Mouse (Mus musculus) neural tube, embryonic 11.5 days (tissue): ENCODE results near the gene Pbld1. TPM values are rescaled to one million over a fixed set of nuclear protein-coding genes. Genes with fewer than 3 reads are reported as not detected.

Experiments
- ATAC-seq: fragments of 200-750 bp; cut with Nextera tagmentation; 2 replicates; pipeline ENCODE4 v1.8.0; 2017; ENCODE audit warnings: moderate number of reproducible peaks, mild to moderate bottlenecking, moderate TSS enrichment, moderate library complexity; ENCODE audit not compliant: insufficient read depth, low FRiP score, low TSS enrichment
- DNase-seq: peaks from one replicate; pipeline ENCODE4 v3.0.0-alpha.2; 2015; ENCODE audit warnings: low spot score
- H3K27ac ChIP-seq: fragments of 300-500 bp; sonication (generic); 2 replicates; pipeline ENCODE4 v1.5.1; 2014; ENCODE audit warnings: low read depth, mild to moderate bottlenecking, low read length
- H3K27me3 ChIP-seq: fragments of 300-500 bp; sonication (generic); 2 replicates; pipeline ENCODE4 v1.6.1; 2014; ENCODE audit warnings: mild to moderate bottlenecking, low read length, mixed read lengths; ENCODE audit not compliant: control insufficient read depth, insufficient read depth
- H3K36me3 ChIP-seq: fragments of 300-500 bp; sonication (generic); 2 replicates; pipeline ENCODE4 v1.6.1; 2014; ENCODE audit warnings: mild to moderate bottlenecking, low read length, moderate library complexity, mixed read lengths; ENCODE audit not compliant: control insufficient read depth, insufficient read depth
- H3K4me1 ChIP-seq: fragments of 300-500 bp; sonication (generic); 2 replicates; pipeline ENCODE4 v1.6.1; 2014; ENCODE audit warnings: low read length, mixed read lengths; ENCODE audit not compliant: control insufficient read depth, insufficient read depth
- H3K4me2 ChIP-seq: fragments of 300-500 bp; sonication (generic); 2 replicates; pipeline ENCODE4 v1.6.1; 2014; ENCODE audit warnings: low read depth, mild to moderate bottlenecking, moderate library complexity
- H3K4me3 ChIP-seq: fragments of 300-500 bp; sonication (generic); 2 replicates; pipeline ENCODE4 v1.5.1; 2014; ENCODE audit warnings: low read depth, low read length
- H3K9ac ChIP-seq: fragments of 300-500 bp; sonication (generic); 2 replicates; pipeline ENCODE4 v1.6.1; 2014; ENCODE audit warnings: mild to moderate bottlenecking, low read length
- H3K9me3 ChIP-seq: fragments of 300-500 bp; sonication (generic); 2 replicates; pipeline ENCODE4 v1.6.1; 2016; ENCODE audit warnings: low read length; ENCODE audit not compliant: control insufficient read depth
- WGBS: fragments of 180-500 bp; shearing (Covaris S2); extraction: QIAGEN DNeasy Blood & Tissue Kit; methylation state at CpG from one replicate; pipeline ENCODE4 v1.1.7; 2014; 5-methylcytosine and 5-hydroxymethylcytosine counted together
- polyA plus RNA-seq: library from polyadenylated mRNA; unstranded; fragments of >200 nt; fragmentation: Nextera tagmentation; extraction: Ambion mirVana; gene quantifications from 2 replicates; pipeline ENCODE4 v1.2.1, GENCODE M21; 2014

Pbld1 gene
- polyA plus RNA-seq: 0.99 and 1.4 TPM in 2 replicates

GRCm38 (mm10) chr10:63059862-63060261, at the start of gene Pbld1:
Pbld1 (plus strand) TSS chr10:63060162.
- ATAC-seq (no peak), DNase-seq (no peak)
- Histone ChIP-seq H3K4me1 (no peaks in the 10 kb centered on the region), H3K4me2 (no peak within 1 kb of the TSS), H3K9me3 (no peaks in the 10 kb centered on the region), H3K4me3 (no peak within 1 kb of the TSS), H3K9ac (no peak within 1 kb of the TSS), H3K27me3 (no peaks in the 10 kb centered on the region), H3K27ac (no peak within 1 kb of the TSS), H3K36me3 (no peaks in the 10 kb centered on the region)
- 89% methylated on average over 2 of the region's 2 CpGs for WGBS

- Histone ChIP-seq H3K9ac (no peak overlapping the region), H3K27me3 (no peaks in the 10 kb centered on the region), H3K36me3 (peaks cover 25% of the 10 kb centered on the region), H3K4me1 (no peaks in the 10 kb centered on the region), H3K27ac (no peak overlapping the region), H3K4me2 (no peak overlapping the region), H3K9me3 (no peaks in the 10 kb centered on the region), H3K4me3 (no peak overlapping the region)
- 88% methylated on average over 4 of the region's 4 CpGs for WGBS
- ATAC-seq: no peak
- DNase-seq: no peak
Measured at GRCm38 (mm10) chr10:63010268-63010667, 49.7 kb upstream of the Pbld1 start.

GRCm38 (mm10) chr10:63011556-63011955, 48.4 kb upstream of the Pbld1 start:
- DNase-seq (no peak), ATAC-seq (no peak)
- no peak overlapping the region for H3K4me3 ChIP-seq
- no peaks in the 10 kb centered on the region for H3K4me1 ChIP-seq
- peaks cover 25% of the 10 kb centered on the region for H3K36me3 ChIP-seq
- H3K27ac ChIP-seq: no peak overlapping the region
- no peak overlapping the region for H3K4me2 ChIP-seq
- H3K9ac ChIP-seq: no peak overlapping the region
- no peaks in the 10 kb centered on the region for H3K27me3 ChIP-seq
- H3K9me3 ChIP-seq: no peaks in the 10 kb centered on the region
- WGBS: 91% methylated on average over 6 of the region's 6 CpGs

- no peak for ATAC-seq
- 87% methylated on average over 3 of the region's 3 CpGs for WGBS
Measured at GRCm38 (mm10) chr10:63013476-63013875, 46.5 kb upstream of the Pbld1 start.

GRCm38 (mm10) chr10:63014168-63014567, 45.8 kb upstream of the Pbld1 start:
- H3K36me3 ChIP-seq: peaks cover 25% of the 10 kb centered on the region
- H3K4me1 ChIP-seq: no peaks in the 10 kb centered on the region
- DNase-seq: no peak
- H3K9me3 ChIP-seq: no peaks in the 10 kb centered on the region
- H3K4me3 ChIP-seq: no peak overlapping the region
- no peak for ATAC-seq
- H3K9ac ChIP-seq: no peak overlapping the region
- no peak overlapping the region for H3K4me2 ChIP-seq
- WGBS: 87% methylated on average over 9 of the region's 9 CpGs
- no peak overlapping the region for H3K27ac ChIP-seq
- H3K27me3 ChIP-seq: no peaks in the 10 kb centered on the region

More at GRCm38 (mm10) chr10:63013476-63013875, 46.5 kb upstream of the Pbld1 start:
- no peak for DNase-seq
- H3K9me3 ChIP-seq: no peaks in the 10 kb centered on the region
- no peak overlapping the region for H3K27ac ChIP-seq
- peaks cover 25% of the 10 kb centered on the region for H3K36me3 ChIP-seq
- H3K27me3 ChIP-seq: no peaks in the 10 kb centered on the region
- H3K4me2 ChIP-seq: no peak overlapping the region
- no peak overlapping the region for H3K9ac ChIP-seq
- H3K4me1 ChIP-seq: no peaks in the 10 kb centered on the region
- no peak overlapping the region for H3K4me3 ChIP-seq

GRCm38 (mm10) chr10:63019304-63019703, 40.7 kb upstream of the Pbld1 start:
- no peak overlapping the region for H3K4me2 ChIP-seq

GRCm38 (mm10) chr10:63021702-63022101, 38.3 kb upstream of the Pbld1 start:
- WGBS: 70% methylated on average over 4 of the region's 4 CpGs
- no peak overlapping the region for H3K9ac ChIP-seq
- ATAC-seq (no peak), DNase-seq (no peak)
- H3K4me1 ChIP-seq: peaks cover 21% of the 10 kb centered on the region
- no peaks in the 10 kb centered on the region for H3K27me3 ChIP-seq
- peak overlapping the region; percentile 55 for H3K4me2 ChIP-seq
- H3K27ac ChIP-seq: no peak overlapping the region
- H3K4me3 ChIP-seq: peak overlapping the region; percentile 78
- H3K36me3 ChIP-seq: peaks cover 3% of the 10 kb centered on the region; the same call in 1 of the 2 replicates
- H3K9me3 ChIP-seq: no peaks in the 10 kb centered on the region

More at GRCm38 (mm10) chr10:63019304-63019703, 40.7 kb upstream of the Pbld1 start:
- ATAC-seq: no peak
- Histone ChIP-seq H3K27me3 (no peaks in the 10 kb centered on the region), H3K9me3 (no peaks in the 10 kb centered on the region), H3K36me3 (peaks cover 10% of the 10 kb centered on the region), H3K4me1 (peaks cover 12% of the 10 kb centered on the region), H3K4me3 (no peak overlapping the region), H3K9ac (no peak overlapping the region), H3K27ac (no peak overlapping the region)
- DNase-seq: no peak
- 91% methylated on average over 6 of the region's 6 CpGs for WGBS

- ATAC-seq: no peak
- under 1% methylated on average over 27 of the region's 27 CpGs for WGBS
- Histone ChIP-seq H3K4me2 (peak overlapping the region; percentile 55), H3K4me1 (peaks cover 24% of the 10 kb centered on the region), H3K27me3 (no peaks in the 10 kb centered on the region), H3K4me3 (peak overlapping the region; percentile 78), H3K27ac (peak overlapping the region; percentile 100), H3K9ac (peak overlapping the region; percentile 96), H3K36me3 (no peaks in the 10 kb centered on the region), H3K9me3 (no peaks in the 10 kb centered on the region)
- peak; percentile 18 for DNase-seq
Measured at GRCm38 (mm10) chr10:63022541-63023120, 37.3 kb upstream of the Pbld1 start.

GRCm38 (mm10) chr10:63023121-63023748, 36.7 kb upstream of the Pbld1 start:
- DNase-seq (peak; percentile 72), ATAC-seq (peak; percentile 25)
- H3K27ac ChIP-seq: peak overlapping the region; percentile 100
- peak overlapping the region; percentile 78 for H3K4me3 ChIP-seq
- H3K9me3 ChIP-seq: no peaks in the 10 kb centered on the region
- peak overlapping the region; percentile 55 for H3K4me2 ChIP-seq
- under 1% methylated on average over 68 of the region's 68 CpGs for WGBS
- H3K27me3 ChIP-seq: no peaks in the 10 kb centered on the region
- peak overlapping the region; percentile 96 for H3K9ac ChIP-seq
- H3K36me3 ChIP-seq: no peaks in the 10 kb centered on the region
- peaks cover 24% of the 10 kb centered on the region for H3K4me1 ChIP-seq
